Mouse (Mus musculus): ENCODE data around the gene Mymk.
A peak's percentile ranks its signal among the peaks of the same experiment; 100 is the strongest.

The Mymk gene

GRCm38 (mm10) chr2:27078312-27078711, 6.3 kb upstream of the Mymk start:
- DNase-seq = no peak

DNA sequence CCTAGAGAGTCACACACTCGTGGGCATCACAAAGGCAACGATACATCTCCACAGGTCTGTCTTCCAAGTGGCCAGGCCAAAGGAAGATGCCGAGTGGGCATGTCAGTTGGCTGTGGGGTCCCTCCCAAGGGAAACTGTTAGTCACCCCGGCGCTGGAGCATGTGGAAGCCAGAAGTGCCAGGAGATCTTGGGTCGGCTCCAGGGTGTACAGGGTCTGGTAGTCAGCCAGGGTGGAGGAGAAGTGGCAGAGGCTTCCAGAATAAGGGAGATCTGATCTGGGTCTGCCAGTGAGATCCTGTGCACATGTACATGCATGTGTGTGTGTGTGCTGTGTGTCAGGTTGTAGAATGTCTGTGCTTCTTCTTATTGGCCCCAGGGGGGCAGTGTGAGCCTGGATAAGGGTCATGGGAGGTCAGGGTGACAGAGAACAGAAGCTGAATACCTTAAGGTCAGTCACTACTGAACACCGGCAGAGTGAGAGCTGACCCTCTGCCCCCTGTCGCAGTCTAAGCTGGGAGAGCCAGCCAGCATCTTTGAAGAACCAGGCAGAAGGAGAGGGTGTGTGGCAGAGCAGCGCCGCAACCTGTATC, 5.8 kb upstream of the Mymk start:
- no peak for DNase-seq

DNA sequence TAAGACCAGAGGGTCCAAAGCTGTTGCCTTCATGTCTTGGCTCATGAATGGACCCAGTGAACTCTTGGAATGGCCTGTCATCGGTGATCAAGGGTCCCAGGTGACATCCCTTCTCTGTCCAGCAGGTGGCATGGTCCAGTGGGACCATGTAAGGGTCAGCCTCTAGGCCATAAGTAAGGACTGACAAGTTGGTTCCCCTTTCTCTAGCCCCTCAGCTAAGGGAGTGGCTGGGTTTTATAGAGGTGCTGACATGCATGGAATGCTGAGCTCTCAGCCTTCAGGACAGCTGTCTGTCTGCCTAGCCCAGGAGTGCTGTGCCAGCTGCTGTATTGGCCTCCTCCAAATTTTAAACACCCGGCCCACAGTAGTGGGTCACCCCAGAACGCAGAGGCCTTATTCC, 3.5 kb upstream of the Mymk start:
- no peak for DNase-seq

GRCm38 (mm10) chr2:27074804-27075203, 2.8 kb upstream of the Mymk start:
- no peak for DNase-seq

DNA sequence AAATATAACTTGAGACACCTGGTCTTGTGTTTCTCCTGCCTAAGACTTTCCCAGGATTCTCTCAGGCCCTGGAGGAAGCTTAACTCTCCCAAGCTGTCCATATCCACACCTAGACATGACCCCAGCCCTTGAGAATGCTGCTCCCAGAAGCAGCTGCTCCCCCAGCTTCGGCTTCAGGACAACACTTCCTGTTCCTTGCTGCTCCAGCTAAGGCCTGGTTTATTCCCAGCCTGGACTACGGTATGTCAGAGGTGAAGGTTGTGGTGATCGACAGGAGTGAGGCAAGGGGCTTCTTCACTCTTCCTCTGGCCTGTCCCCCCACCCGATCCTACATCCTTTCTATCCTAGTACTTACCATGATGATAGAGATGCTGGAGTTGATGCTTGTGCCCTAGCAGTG, 1.4 kb upstream of the Mymk start:
- DNase-seq = no peak

- DNase-seq = peak; percentile 87
These were observed 842 bp downstream of the Mymk start for GRCm38 (mm10) chr2:27071137-27071536.

DNA sequence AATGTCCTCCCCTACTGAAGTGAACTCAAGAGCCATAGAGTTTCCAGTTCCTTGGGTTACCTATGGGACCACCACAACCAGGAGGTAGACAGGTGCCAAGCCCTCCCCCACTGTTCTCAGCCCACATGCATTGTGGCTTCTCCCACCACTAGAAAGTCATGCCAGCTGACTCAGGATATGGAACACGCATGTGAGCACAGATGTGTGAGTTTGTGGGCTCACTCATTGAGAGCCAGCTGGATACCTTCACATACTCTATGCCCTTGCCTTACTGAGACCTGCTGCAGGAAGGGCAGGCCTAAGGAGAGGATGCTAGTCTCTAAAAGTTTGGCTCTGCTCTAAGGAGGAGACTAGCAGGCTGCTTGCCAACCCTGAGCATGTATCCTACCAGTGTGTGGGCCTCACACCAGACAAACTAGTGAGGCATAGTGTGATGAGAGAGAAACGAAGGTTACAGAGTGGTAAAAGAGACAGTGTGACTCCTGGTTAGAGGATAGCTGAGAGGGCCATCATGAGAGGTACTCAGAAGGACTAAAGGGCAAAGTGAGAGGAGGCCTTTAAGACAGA, 1.6 kb downstream of the Mymk start:
- DNase-seq = peak; percentile 30

DNA sequence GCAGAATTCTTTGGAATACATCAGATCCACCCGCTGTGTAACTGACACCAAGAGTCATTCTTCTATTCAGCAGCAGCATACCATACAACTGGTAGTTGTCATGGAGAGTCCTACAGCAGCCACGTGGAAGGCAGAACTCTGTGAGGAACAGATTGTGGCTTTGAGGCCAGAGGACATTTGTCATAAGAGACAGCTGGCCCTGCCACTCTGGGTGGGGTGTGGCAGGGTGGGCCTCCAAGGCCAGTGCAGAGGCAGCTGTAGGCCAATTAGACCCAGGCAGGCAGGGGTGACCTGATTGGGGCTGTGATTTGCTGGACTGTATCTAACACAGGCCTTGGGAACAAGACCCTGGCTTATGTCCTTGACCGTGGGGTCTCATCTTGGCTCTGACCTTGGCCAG, 2.3 kb downstream of the Mymk start:
- no peak for DNase-seq

DNA sequence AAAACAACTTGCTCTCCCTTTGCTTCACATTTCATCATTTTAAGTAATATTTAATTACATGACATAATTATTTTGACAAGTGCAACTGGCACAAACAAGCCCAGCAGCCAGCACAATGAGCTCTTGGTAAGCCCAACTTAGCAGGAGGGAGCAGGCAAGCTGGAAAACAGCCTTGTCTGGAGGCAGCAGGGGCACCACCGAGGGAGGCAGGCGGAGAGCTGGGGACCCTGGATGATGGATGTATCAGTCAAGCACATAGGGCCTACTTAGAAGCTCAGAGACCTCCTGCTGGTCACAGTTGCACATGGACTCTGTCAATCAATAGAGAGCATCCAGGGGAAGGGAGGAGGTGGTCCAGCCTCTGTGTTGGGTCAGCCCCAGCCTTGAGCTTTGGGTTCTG, 4.0 kb downstream of the Mymk start:
- no peak for DNase-seq

DNA sequence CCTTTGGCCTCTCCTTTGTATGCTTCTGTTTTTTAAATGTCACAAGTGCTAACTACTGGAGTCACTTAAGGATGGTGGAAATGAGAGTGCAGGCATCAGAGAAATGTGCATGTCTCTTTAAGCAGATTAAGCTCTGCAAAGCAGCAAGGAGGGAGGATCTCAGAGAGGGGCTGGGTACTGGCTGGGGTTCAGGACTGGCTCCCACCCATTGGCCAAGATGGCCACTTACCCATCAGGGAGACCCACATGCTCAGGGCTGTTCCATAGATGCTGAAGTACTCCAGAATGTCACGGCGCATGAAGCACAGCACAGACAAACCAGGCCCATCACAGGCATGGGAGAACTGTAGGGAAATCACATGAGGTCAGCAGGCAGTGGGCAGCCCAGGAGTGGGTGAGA, 4.9 kb downstream of the Mymk start:
- DNase-seq = no peak

DNA sequence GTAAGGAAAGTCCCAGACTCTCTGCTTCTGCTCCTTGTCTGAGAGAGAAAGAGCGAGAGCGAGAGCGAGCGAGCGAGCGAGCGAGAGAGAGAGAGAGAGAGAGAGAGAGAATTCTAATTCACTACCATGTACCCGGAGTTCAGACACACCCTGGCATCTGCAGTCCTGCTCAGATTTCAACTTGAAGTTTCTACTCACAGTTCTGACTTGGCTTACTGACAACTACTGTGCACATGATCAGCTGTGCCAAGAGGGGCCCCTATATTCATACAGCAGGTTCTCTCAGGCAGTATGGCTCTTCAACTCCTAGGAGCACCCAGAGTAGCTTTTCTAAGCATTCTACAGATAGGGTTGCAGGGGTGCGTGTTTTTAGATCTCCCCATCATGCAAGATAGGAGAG, 12.8 kb downstream of the Mymk start:
- no peak for DNase-seq

DNA sequence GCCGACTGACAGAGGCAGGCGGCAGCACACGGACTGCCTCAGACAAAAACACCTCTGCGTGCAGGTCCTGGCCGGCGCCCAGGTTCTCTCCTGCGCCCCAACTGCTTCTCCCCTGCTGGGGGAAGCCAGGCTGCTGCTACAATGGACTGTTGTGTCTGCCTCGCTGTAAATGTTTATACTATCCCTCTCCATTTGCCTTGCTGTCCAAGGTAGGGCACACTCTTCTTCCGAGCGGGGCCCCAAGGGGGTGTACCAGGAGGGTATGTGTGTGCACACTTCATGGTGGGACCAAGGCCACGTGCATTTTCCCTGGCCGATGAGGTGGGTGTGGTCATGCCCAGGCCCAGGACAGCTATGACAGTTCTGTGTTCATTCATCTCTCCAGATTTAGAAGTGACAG, 13.2 kb downstream of the Mymk start:
- DNase-seq = no peak

GRCm38 (mm10) chr2:27058251-27058650, 13.7 kb downstream of the Mymk start:
- DNase-seq = no peak

GRCm38 (mm10) chr2:27049408-27049807, 22.6 kb downstream of the Mymk start:
- no peak for DNase-seq

DNA sequence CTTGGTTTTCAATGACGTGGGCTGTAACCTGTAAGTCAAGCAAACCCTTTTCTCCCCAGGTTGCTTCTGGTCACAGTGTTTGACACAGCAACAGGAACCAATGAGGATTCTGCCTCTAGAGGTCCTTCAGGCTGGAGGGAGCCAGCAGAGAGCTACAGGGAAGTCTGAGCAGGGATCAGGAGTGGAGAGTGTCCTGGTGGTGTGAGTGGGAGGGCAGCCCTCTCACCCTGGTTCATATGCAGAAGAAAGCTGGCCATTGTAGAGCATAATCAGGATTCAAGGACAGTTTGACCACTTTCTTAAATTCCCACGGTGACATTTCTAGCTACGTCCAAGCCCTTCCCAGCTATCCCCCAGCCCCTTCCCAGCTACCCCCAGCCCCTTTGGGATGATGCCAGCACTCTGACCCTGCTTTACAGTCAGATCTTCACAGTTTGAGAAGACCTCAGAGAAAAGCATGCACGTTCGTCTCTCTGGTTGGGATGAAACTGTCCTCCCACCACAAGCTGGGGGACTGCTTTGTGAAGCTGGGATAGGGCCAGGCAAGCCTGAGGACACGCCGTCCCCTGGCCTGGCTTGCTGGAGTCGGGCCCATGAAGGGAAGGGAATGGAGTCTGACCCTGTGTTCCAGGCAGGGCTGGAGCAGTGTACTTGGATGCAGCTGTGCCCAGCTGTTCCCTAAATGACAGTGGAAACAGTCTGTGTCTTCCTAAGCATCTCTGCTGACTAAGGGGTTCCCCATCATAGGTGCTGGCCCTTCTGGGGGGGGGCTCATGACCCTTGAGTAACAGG, 25.8 kb downstream of the Mymk start:
- DNase-seq = no peak

- DNase-seq = no peak
These were observed 27.3 kb downstream of the Mymk start for GRCm38 (mm10) chr2:27044641-27045040.

- DNase-seq = no peak
These were observed 27.8 kb downstream of the Mymk start for GRCm38 (mm10) chr2:27044166-27044565.

- DNase-seq = peak; percentile 90
These were observed 28.5 kb downstream of the Mymk start for GRCm38 (mm10) chr2:27043461-27043860.

- no peak for DNase-seq
These were observed 29.7 kb downstream of the Mymk start for GRCm38 (mm10) chr2:27042131-27042844.

DNA sequence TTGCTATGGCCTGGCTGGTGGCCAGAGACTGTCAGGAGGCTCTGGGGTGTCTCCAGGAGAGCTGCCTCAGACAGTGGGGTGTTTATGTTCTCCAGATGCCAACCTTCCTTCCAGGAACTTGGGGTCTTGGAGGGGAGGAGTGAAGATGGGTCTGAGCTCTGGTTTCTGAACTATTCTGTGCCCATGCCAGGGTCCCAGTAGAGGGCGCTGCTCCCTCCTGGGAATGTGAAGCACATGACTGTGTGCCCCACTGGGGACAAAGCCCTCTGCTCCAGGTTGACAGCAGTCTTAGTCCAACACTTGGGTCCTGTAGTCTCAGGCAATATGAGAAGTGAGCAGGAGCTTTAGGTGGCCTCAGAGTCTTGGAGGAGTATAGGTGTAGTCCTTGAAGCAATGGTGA, 32.7 kb downstream of the Mymk start:
- no peak for DNase-seq

GRCm38 (mm10) chr2:27038596-27038995, 33.4 kb downstream of the Mymk start:
- peak; percentile 64 for DNase-seq

DNA sequence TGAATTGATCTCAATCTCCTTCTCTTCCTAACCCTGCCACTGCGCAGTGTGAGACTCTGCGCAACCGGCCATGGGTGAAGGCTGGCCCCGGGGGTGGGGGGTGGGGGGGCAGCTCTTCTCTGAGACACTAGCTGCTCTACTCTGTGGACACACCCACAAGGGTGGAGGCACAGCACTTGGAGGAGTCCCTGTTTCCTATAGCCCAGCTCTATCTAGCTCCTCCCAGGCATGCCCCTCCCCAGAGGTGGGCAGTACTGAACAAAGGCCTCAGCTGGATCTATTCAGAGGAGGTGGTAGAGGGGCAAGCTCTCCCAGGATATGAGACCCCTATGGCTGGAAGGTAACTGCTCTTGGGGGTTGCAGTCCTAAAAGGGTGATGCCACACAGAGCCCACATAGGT, 35.0 kb downstream of the Mymk start:
- DNase-seq = no peak

- DNase-seq = no peak
These were observed 36.0 kb downstream of the Mymk start for GRCm38 (mm10) chr2:27036003-27036402.

DNA sequence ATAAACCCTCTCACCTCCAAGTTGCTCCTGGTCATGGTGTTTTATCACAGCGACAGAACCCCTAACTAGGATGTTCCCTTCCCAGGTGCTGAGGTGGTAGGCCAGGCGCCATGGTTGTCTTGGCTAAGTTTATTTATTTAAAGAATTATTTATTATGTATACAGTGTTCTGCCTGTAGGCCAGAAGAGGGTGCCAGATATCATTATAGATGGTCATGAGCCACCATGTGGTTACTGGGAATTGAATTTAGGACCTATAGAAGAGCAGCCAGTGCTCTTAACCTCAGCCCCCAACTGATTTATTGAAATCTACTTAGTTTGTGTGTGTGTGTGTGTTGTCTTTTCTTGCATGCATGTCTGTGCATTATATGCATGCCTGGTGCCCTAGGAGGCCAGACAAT, 39.6 kb downstream of the Mymk start:
- no peak for DNase-seq
